Mouse (Mus musculus) E14TG2a.4 (cell line): ENCODE results near the gene Gpr107.
A peak's percentile ranks its signal among the peaks of the same experiment; 100 is the strongest.

Experiments used
- CTCF ChIP-seq: conservative IDR thresholded peaks from 2 replicates; pipeline ENCODE4 v1.5.1; 2014; ENCODE audit warnings: low read length
- NANOG ChIP-seq: IDR thresholded peaks from 2 replicates; pipeline ENCODE4 v1.6.1; 2014; ENCODE audit warnings: borderline replicate concordance, low read length, mixed read lengths
- POU5F1 ChIP-seq: IDR thresholded peaks from 2 replicates; pipeline ENCODE4 v1.6.1; 2014; ENCODE audit warnings: low read length, borderline replicate concordance

GRCm38 (mm10) chr2:31255952-31256938, 104.1 kb downstream of the Gpr107 start:
- peak; percentile 38; the same call in 1 of the 2 replicates for TF ChIP-seq CTCF
- TF ChIP-seq NANOG: no peak
- TF ChIP-seq POU5F1: no peak
